Mouse (Mus musculus): Measurements from ENCODE around the gene Nt5e. TPM values are rescaled to one million over a fixed set of nuclear protein-coding genes. Genes with fewer than 3 reads are reported as not detected.
"Not testable (repeated sequence)": the region's sequence is repeated elsewhere in the genome, so short reads cannot be mapped to it uniquely, and the experiment has no call there.

Nt5e gene
- 0.73 and 1.1 TPM in 2 replicates for polyA plus RNA-seq (2016; fragmentation: Nextera tagmentation; extraction: Ambion mirVana)

- no peaks in the 10 kb centered on the region; the same call in 1 of the 2 replicates for H3K9me3 ChIP-seq (replicated peaks)
- H3K36me3 ChIP-seq, result no peaks in the 10 kb centered on the region
- DNase-seq (ENCODE audit: low spot score), result peak; percentile 81
- H3K27ac ChIP-seq (replicated peaks), result peak within 1 kb of the TSS; percentile 63
- H3K27me3 ChIP-seq (ENCODE audit: low read depth, poor library complexity, severe bottlenecking), result peaks cover 66% of the 10 kb centered on the region
- peaks cover 26% of the 10 kb centered on the region for H3K4me1 ChIP-seq
- peak within 1 kb of the TSS; percentile 72 for H3K4me3 ChIP-seq
- 2% methylated on average over 65 of the region's 66 CpGs for WGBS
Measured at GRCm38 (mm10) chr9:88326930-88327901, at the start of gene Nt5e. TSS of gene Nt5e (plus strand) at chr9:88327197.

GRCm38 (mm10) chr9:88277588-88277987 lies 49.4 kb upstream of the Nt5e start:
- no peaks in the 10 kb centered on the region for H3K36me3 ChIP-seq
- H3K27ac ChIP-seq (replicated peaks), result no peak overlapping the region
- 88% methylated on average over 4 of the region's 4 CpGs for WGBS

GRCm38 (mm10) chr9:88279728-88280127 lies 47.3 kb upstream of the Nt5e start:
- Histone ChIP-seq H3K4me3 (no peak overlapping the region), H3K36me3 (no peaks in the 10 kb centered on the region), H3K4me1 (no peaks in the 10 kb centered on the region), H3K27me3 (ENCODE audit: low read depth, poor library complexity, severe bottlenecking) (no peaks in the 10 kb centered on the region), H3K9me3 (replicated peaks) (no peaks in the 10 kb centered on the region), H3K27ac (replicated peaks) (no peak overlapping the region)
- WGBS, result 74% methylated on average over 2 of the region's 2 CpGs
- DNase-seq (ENCODE audit: low spot score), result no peak

More at GRCm38 (mm10) chr9:88277588-88277987, 49.4 kb upstream of the Nt5e start:
- no peak for DNase-seq (ENCODE audit: low spot score)
- H3K4me3 ChIP-seq, result no peak overlapping the region
- no peaks in the 10 kb centered on the region for H3K27me3 ChIP-seq (ENCODE audit: low read depth, poor library complexity, severe bottlenecking)
- H3K9me3 ChIP-seq (replicated peaks), result no peaks in the 10 kb centered on the region
- H3K4me1 ChIP-seq, result no peaks in the 10 kb centered on the region

- no peak overlapping the region for H3K4me3 ChIP-seq
- no peaks in the 10 kb centered on the region for H3K36me3 ChIP-seq
- no peak for DNase-seq (ENCODE audit: low spot score)
- no peak overlapping the region for H3K27ac ChIP-seq (replicated peaks)
- no peaks in the 10 kb centered on the region for H3K4me1 ChIP-seq
- no peaks in the 10 kb centered on the region for H3K27me3 ChIP-seq (ENCODE audit: low read depth, poor library complexity, severe bottlenecking)
- no peaks in the 10 kb centered on the region for H3K9me3 ChIP-seq (replicated peaks)
- 85% methylated on average over 7 of the region's 7 CpGs for WGBS
Measured at GRCm38 (mm10) chr9:88289568-88290168, 37.3 kb upstream of the Nt5e start.

- Histone ChIP-seq H3K4me3 (no peak overlapping the region), H3K27ac (replicated peaks) (no peak overlapping the region), H3K36me3 (no peaks in the 10 kb centered on the region), H3K4me1 (no peaks in the 10 kb centered on the region), H3K27me3 (ENCODE audit: low read depth, poor library complexity, severe bottlenecking) (no peaks in the 10 kb centered on the region), H3K9me3 (replicated peaks) (no peaks in the 10 kb centered on the region)
- DNase-seq (ENCODE audit: low spot score), result no peak
- 96% methylated on average over 2 of the region's 2 CpGs for WGBS
Measured at GRCm38 (mm10) chr9:88292836-88293370, 34.1 kb upstream of the Nt5e start.

- no peaks in the 10 kb centered on the region for H3K9me3 ChIP-seq (replicated peaks)
- H3K4me1 ChIP-seq, result no peaks in the 10 kb centered on the region
- no peak overlapping the region for H3K4me3 ChIP-seq
- no peak overlapping the region for H3K27ac ChIP-seq (replicated peaks)
- no peaks in the 10 kb centered on the region for H3K27me3 ChIP-seq (ENCODE audit: low read depth, poor library complexity, severe bottlenecking)
- no peak for DNase-seq (ENCODE audit: low spot score)
- WGBS, result 80% methylated on average over 4 of the region's 4 CpGs
- no peaks in the 10 kb centered on the region for H3K36me3 ChIP-seq
Measured at GRCm38 (mm10) chr9:88295798-88296197, 31.2 kb upstream of the Nt5e start.

GRCm38 (mm10) chr9:88296321-88296720 lies 30.7 kb upstream of the Nt5e start:
- Histone ChIP-seq H3K4me3 (no peak overlapping the region), H3K27ac (replicated peaks) (no peak overlapping the region), H3K4me1 (no peaks in the 10 kb centered on the region), H3K36me3 (no peaks in the 10 kb centered on the region), H3K9me3 (replicated peaks) (no peaks in the 10 kb centered on the region), H3K27me3 (ENCODE audit: low read depth, poor library complexity, severe bottlenecking) (no peaks in the 10 kb centered on the region)
- 80% methylated on average over 5 of the region's 5 CpGs for WGBS
- no peak for DNase-seq (ENCODE audit: low spot score)

- not testable (repeated sequence) for H3K27me3 ChIP-seq (ENCODE audit: low read depth, poor library complexity, severe bottlenecking); DNase-seq (ENCODE audit: low spot score); H3K4me1 ChIP-seq; H3K9me3 ChIP-seq (replicated peaks); H3K4me3 ChIP-seq; H3K36me3 ChIP-seq; H3K27ac ChIP-seq (replicated peaks)
- WGBS, result 89% methylated on average over 3 of the region's 3 CpGs
Measured at GRCm38 (mm10) chr9:88297244-88297643, 29.8 kb upstream of the Nt5e start.

- no peaks in the 10 kb centered on the region for H3K4me1 ChIP-seq
- DNase-seq (ENCODE audit: low spot score), result no peak
- WGBS, result 87% methylated on average over 8 of the region's 8 CpGs
Measured at GRCm38 (mm10) chr9:88297871-88298658, 28.9 kb upstream of the Nt5e start.

GRCm38 (mm10) chr9:88307019-88307618 lies 19.9 kb upstream of the Nt5e start:
- 87% methylated on average over 2 of the region's 2 CpGs for WGBS
- Histone ChIP-seq H3K27ac (replicated peaks) (no peak overlapping the region), H3K36me3 (no peaks in the 10 kb centered on the region), H3K27me3 (ENCODE audit: low read depth, poor library complexity, severe bottlenecking) (no peaks in the 10 kb centered on the region), H3K4me1 (no peaks in the 10 kb centered on the region), H3K4me3 (no peak overlapping the region), H3K9me3 (replicated peaks) (no peaks in the 10 kb centered on the region)
- no peak for DNase-seq (ENCODE audit: low spot score)

More at GRCm38 (mm10) chr9:88297871-88298658, 28.9 kb upstream of the Nt5e start:
- no peaks in the 10 kb centered on the region for H3K9me3 ChIP-seq (replicated peaks)
- H3K4me3 ChIP-seq, result no peak overlapping the region
- no peaks in the 10 kb centered on the region for H3K36me3 ChIP-seq
- H3K27ac ChIP-seq (replicated peaks), result no peak overlapping the region
- H3K27me3 ChIP-seq (ENCODE audit: low read depth, poor library complexity, severe bottlenecking), result no peaks in the 10 kb centered on the region

GRCm38 (mm10) chr9:88309127-88309526 lies 17.9 kb upstream of the Nt5e start:
- 72% methylated on average over 1 of the region's 1 CpGs for WGBS
- DNase-seq (ENCODE audit: low spot score), result no peak

GRCm38 (mm10) chr9:88319226-88319625 lies 7.8 kb upstream of the Nt5e start:
- Histone ChIP-seq H3K36me3 (no peaks in the 10 kb centered on the region), H3K9me3 (replicated peaks) (no peaks in the 10 kb centered on the region; the same call in 1 of the 2 replicates), H3K27me3 (ENCODE audit: low read depth, poor library complexity, severe bottlenecking) (no peaks in the 10 kb centered on the region), H3K4me1 (no peaks in the 10 kb centered on the region), H3K4me3 (no peak overlapping the region), H3K27ac (replicated peaks) (no peak overlapping the region)
- no peak for DNase-seq (ENCODE audit: low spot score)

More at GRCm38 (mm10) chr9:88309127-88309526, 17.9 kb upstream of the Nt5e start:
- Histone ChIP-seq H3K9me3 (replicated peaks) (no peaks in the 10 kb centered on the region), H3K27ac (replicated peaks) (no peak overlapping the region), H3K4me1 (no peaks in the 10 kb centered on the region), H3K4me3 (no peak overlapping the region), H3K27me3 (ENCODE audit: low read depth, poor library complexity, severe bottlenecking) (no peaks in the 10 kb centered on the region), H3K36me3 (no peaks in the 10 kb centered on the region)

Measured in midbrain, embryonic 10.5 days (tissue).